Mouse (Mus musculus) liver, embryonic 18 days (tissue): Measurements from ENCODE around the gene Pdc. TPM values are rescaled to one million over a fixed set of nuclear protein-coding genes. Genes with fewer than 3 reads are reported as not detected.

ENCODE experiments used
- polyA plus RNA-seq: library from polyadenylated mRNA; depleted of rRNA; stranded (reverse); fragments of >200 nt; gene quantifications from 2 replicates; pipeline ENCODE4 v1.2.3, GENCODE M21; 2012; rRNA removed

Gene Pdc
- not detected in 2 replicates for polyA plus RNA-seq

DNA sequence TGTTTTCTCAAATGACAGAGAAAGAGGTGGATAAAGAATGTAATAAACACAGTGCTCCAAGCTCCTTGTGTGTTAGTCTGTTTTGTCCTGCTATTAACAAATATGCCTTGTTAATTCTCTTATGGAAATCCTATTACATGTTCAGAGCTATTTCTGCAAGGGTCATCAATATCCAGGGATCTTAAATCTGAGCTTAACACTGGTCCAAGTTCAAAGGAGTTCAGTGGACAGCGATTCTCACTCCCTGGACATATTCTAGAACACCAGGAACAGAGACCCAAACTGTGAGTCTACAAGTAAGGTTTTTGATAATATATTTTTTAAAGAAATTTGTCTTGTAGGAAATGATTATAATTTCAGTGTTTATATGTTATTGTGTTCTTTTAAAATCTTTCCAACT, at the start of gene Pdc:
Pdc (plus strand) TSS at position 213 of the 400 bp plus-strand sequence.

Other genes with a start within 250 kb of the Pdc start
- 0.01 TPM in 2 replicates for gene Ptgs2, start 219.4 kb upstream of the Pdc start, polyA plus RNA-seq
- gene Tpr, start 73.4 kb downstream of the Pdc start, polyA plus RNA-seq, result 40.5 and 48.8 TPM in 2 replicates
- 10.7 and 12.1 TPM in 2 replicates for gene Odr4, start 73.7 kb downstream of the Pdc start, polyA plus RNA-seq
- 0.08 and 0.09 TPM in 2 replicates for gene Prg4, start 146.7 kb downstream of the Pdc start, polyA plus RNA-seq